Mouse (Mus musculus): ENCODE measurements around the gene Rsc1a1.

Gene Rsc1a1

DNA sequence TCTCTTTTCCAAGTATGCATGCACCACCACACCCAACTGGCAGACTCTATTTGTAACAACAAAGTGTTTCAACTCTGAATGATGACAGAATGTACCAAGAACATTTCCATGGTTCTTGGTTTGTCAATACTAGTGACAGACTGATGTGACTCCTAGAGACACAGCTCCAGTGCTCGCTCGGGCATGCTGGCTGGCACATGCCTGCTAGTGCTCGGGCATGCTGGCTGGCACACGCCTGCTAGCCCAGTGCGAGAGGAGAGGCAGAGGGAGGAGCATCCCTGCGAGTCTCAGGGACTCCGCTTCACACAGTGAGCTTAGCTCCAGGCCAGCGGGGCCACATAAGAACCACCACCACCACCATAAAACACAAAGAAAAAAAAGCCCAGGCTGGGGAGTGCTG lies 9.3 kb upstream of the Rsc1a1 start:
- no peak for DNase-seq (ENCODE audit: low spot score)

DNA sequence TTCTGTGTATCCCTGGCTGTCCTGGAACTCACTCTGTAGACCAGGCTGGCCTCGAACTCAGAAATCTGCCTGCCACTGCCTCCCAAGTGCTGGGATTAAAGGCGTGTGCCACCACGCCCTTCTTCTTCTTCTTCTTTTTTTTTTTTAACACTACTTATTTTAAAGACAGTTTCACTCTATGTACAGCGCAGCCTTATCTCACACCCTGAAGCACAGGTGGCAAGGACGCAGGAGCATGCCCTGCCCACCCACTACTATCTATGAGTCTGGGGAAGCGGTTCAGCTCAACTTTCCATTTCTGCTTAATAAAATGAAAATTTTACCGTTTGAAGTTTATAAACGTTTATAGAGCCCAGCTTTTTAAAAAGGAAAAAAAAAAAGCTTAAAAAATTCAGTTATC lies 3.1 kb upstream of the Rsc1a1 start:
- DNase-seq (ENCODE audit: low spot score), result no peak

DNA sequence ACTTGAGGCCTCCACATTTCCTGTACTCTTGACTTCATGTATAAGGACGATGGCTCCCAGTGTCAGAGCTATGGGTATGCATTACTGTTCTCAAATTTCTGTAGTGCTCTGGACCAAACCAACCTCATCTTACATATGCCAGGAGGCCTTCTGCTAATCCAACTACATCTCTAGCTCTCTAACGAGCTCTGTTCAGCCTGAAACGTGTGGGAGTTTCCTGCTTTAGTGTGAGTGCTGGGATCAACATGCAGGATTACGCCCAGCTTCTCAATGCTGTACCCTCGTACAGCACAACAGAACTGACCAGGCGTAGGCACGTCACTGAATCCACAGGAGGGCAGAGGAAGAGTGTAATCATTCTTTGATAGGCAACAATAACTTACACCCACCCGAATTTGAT lies 1.1 kb upstream of the Rsc1a1 start:
- no peak for DNase-seq (ENCODE audit: low spot score)

DNA sequence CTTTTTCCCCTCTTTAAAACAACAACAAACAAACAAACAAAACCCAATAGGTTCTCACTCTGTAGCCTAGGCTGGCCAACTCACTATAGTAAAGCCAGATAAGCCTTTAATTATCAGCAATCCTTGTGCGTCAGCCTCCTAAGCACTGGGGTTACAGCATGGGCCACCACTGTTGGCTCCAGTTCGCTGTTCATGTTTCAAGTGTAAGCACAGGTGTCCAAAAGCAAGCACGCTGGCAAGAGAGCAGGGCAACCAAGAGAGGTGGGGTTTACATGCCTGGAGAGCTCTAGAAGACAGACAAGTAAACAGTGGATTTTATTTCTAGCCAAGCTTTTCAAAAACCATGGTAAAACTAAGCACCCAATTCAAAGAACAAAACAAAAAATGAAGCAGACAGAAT lies 694 bp upstream of the Rsc1a1 start:
- DNase-seq (ENCODE audit: low spot score), result no peak

DNA sequence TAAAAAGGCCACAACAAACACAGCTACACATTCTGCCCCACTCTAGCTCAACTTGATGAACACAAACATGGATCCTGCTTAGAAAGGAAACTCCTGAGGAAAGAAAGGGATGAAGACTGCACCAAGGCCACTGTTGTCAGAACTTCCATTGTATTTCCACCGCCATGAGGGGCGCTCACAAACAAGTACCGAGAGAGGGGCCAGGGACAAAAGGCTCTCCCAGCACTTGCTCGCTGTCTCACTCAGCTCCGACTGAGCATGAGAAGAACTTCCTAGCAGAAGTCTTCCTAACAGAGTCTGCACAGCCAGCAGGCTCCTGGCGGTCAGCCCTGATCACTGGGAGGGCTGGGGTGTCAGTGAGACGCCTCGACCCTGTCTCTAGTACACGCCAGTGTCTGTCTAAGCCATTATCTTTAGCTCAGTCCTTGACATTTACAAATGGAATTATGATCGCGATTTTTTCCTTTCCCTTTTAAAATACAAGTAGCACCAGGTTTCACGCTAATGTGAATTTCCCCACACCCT lies 2.6 kb downstream of the Rsc1a1 start:
- peak; percentile 72 for DNase-seq (ENCODE audit: low spot score)

DNA sequence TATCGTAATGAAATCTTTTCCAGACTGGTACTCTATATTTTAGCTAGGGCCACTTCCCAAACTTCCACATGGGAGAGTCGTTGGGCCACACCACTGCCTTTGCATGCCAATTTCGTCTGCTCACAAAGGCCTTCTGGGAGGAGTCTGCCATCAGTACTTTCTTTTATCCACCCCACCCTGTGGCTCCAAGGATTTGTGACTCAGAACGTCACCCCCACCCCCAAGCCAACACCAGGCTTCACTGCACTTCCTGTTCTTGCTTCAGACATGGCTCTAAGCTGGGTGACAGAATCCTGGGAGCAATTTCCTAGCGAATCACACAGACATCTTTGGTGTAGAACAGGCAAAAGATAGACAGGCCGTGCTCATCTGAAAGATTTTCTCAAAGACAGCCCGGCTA lies 3.6 kb downstream of the Rsc1a1 start:
- no peak for DNase-seq (ENCODE audit: low spot score)

DNA sequence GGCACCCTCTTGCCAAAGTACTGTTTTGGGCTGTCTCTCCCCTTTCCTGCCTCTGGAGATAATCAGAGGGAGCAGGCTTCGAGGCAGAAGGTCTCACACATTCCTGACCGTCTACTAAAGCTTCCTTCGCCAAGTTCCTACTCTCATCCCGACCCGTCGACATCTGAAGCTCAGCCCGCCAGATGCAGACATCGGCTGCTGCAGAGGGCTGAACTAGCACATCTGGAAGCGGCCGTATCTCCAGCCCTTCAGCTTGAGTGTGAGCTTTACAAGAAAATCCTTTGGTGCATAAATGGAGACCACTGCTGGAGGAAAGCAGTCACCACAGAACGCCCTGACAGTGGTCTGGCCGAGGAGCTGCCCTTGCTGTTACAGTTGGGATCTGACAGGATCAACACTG lies 4.5 kb downstream of the Rsc1a1 start:
- DNase-seq (ENCODE audit: low spot score), result no peak

DNA sequence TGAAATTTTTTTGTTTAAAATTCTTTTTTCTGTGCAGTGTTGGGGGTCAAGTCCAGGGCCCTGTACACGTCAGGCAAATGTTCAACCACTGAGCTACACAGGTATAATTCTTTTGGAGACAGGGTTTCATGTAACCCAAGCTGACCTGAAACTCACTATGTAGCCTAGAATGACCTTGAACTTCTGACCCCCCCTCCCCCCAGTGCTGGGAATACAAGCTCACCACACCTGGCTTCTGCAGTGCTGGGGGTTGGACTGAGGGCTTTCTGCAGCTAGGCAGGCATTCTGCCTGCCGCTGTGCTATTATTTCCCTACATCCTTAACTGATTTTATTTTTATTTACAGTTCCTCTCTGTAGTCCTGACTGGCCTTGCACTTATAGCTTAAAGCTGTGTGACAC lies 6.4 kb downstream of the Rsc1a1 start:
- DNase-seq (ENCODE audit: low spot score), result no peak

DNA sequence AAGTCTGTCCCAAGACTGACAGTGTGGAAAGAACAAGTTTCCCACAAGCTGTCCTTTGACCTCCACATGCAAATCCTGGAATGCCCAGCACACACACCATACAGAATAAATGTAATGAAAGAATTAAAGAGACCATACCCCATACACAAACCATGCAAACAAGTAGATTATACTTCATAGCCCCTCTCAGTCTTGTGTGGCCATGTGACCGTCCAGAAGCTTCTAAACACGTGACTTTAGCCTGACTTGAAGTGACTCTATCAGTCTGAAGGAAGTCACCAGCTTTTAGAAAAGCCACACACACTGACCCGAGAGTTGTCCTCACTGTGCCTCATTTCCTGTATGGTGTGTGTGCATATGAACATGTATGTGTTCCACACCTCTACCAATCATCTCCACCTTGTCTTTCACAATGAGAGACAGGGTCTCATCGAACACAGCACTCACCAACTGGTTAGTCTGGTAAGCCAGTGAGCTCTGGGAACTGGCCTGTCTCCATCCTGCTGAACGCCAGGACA lies 8.9 kb downstream of the Rsc1a1 start:
- DNase-seq (ENCODE audit: low spot score), result no peak

DNA sequence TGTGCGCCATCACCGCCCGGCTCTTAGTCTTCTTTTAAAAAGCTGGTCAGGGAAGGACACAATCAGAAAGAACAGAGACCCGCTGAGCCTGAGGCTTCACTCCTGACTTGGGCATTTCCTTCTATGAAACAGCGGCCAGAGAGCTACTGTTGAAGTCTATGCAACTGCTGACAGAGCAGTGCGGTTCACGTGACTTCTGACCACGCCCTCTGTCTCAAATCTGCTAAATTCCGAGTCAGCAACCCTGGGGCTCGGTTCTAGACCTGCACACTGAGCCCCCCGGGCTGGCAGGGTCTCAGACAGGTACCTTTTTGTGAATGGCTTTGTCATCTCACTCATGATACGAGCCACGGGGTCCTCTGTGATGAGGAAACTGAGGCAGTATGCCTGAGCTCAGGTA lies 13.1 kb downstream of the Rsc1a1 start:
- no peak for DNase-seq (ENCODE audit: low spot score)

DNA sequence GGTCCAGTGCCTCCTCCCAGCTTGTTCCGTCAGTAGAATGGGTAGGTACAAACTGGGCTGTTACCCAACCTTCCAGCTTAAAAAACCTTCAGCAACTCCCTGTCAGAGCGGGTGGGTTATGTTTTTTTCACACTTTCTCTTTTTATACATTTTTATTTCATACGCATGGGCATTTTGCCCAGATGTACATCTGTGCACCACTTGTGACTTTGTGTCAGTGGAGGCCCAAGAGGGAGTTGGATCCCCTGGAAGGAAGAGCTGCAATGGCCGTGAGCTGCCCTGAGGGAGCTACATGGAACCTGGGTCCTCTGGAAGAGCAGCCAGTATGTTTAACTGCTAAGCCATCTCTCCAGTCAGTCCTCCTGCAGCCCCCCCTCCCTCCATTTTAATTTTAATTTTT lies 14.0 kb downstream of the Rsc1a1 start:
- no peak for DNase-seq (ENCODE audit: low spot score)

DNA sequence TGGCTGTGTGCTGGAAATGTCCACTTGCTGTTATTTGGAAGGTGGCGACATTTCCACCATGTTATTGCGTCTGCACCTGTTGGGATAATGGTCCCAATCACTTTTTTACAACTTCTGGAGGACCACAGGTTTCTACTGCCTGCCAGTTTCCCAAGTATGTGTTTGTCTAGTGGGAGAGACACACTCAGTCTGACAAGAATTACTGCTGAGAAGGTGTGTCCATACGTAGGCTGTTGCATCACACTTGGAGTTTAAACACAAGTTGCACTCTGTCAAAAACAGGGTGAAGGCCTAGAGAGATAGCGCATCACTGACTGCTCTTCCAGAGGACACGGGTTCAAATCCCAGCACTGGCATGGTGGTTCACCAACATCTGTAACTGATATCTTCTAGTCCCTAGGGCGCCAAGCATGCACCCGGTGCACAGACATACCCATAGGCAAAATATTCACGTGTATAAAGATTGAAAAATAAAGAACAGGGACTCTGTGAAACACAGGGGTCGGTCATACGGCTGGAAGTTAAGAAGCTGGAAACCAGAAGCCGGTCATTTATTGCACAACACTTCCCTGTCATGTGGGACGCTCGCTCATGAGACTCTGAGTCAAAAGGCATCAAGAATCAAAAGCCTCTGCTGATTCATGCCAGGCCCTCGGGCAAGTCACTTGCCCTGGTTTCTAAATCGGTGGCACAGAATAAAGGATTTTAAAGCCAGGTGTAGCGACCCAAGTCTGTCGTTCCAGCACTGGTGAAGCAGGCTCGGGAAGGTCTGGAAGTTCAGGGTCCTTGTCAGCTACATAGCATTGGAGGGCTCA lies 15.3 kb downstream of the Rsc1a1 start:
- no peak for DNase-seq (ENCODE audit: low spot score)

DNA sequence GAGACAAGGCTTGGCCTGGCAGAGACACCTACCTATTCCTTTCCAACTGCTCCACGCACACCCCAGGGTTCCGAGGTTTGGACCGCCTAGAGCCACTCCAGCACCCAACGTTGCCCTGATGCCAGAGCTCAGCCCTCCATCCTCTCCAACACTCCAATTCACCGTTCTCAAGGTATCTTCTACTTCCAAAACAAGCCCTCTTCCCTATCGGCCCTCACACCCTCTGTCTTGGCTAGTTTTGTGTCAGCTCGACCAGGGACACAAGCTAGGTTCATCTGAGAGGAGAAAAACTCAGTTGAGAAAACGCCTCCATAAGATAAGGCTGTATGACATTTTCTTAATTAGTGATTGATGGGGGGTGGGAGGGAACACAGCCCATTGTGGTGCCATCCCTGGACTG lies 20.6 kb downstream of the Rsc1a1 start, which contains the start of gene Plekhm2:
Gene Plekhm2 (minus strand): TSS at position 101 of the 400 bp plus-strand sequence.
- DNase-seq (ENCODE audit: low spot score), result no peak

DNA sequence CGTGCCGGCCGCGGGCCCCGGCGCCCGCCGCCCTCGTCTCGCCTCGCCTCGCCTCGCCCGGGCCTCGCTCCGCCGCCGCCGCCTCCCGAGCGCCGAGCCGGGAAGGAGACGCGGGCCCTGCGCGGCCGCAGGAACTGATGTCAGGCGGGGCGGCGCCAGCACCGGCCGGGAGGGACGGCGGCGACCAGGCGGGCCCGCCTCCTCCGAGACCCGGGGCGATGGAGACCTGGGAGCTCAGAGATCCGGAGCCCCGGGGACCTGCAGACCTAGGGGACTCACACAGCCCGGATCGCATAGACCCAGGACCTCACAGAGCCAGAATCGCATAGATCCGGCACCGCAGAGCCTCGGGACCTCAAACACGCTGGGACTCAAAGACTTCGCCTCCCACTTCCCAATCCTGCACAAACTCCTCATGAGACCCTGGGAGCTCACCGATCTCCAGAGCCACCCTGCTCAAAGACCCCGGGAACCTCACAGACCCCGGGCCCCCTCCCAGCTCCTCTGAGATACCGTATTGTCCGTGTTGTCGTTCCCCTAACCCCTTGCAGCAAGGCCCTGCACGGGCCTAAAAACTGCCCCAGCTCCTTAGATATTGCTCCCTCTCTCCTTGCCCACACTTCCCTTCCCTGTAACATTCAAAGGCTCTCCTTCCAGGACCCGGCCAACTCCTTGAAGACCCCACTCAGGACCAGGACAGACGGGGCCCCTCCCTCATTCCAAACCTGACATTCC lies 21.2 kb downstream of the Rsc1a1 start:
- peak; percentile 81 for DNase-seq (ENCODE audit: low spot score)

DNA sequence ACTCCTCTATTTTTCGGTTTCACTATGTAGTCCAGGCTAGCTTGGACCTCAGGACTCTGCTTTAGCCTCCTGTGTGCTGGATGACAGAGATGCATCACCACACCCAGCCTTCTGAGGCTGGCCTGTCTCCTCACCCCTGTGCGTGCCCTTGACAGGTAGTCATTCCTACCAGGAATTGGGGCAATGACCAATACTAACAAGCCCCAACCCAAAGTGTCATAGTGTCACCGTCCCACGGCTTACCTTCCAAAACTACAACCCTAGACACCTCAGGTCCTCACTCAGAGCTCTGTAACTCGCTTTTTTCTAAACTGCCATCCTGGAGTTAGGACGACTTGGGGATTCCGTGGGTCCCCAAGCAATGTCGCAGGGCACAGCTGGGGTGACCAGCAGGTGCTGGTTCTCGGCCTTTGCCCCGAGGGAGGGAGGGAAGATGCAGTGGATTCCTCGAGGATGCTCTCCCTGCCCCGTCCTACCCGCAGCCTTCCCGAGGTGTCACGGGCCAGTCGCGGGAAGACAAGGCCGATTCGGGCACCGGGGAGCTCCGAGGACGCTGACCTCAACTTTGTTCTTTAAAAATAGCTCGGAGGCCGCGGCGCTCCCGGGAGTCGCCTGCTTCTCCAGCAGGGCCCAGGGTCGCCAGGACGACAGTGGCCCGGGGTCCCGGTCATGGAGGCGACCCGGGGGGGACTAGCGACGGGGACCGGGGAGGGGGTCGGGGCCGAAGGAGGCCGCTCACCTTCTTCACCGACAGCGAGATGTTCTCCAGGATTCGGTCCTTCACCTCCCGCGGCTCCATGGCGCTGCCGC lies 22.1 kb downstream of the Rsc1a1 start:
- DNase-seq (ENCODE audit: low spot score), result peak; percentile 47

DNA sequence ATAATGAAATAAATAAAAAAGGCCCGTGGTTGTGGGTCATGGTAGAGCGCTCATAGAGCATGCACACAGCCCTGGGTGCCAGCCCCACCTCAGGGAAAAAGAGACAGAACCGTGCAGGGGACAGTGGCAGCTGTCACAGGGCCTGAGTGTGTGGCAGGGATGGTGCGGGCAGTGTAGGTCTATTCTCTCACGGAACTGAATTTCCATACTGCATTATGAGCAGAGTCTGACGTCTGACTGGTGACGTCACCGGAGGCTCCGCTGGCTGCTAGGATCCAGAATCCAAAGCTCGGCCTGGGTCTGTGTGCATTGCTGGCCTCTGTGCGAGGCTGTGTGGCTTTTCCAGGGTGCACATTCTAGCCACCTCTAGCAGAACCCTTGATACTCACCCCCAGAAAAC lies 24.5 kb downstream of the Rsc1a1 start:
- DNase-seq (ENCODE audit: low spot score), result no peak

DNA sequence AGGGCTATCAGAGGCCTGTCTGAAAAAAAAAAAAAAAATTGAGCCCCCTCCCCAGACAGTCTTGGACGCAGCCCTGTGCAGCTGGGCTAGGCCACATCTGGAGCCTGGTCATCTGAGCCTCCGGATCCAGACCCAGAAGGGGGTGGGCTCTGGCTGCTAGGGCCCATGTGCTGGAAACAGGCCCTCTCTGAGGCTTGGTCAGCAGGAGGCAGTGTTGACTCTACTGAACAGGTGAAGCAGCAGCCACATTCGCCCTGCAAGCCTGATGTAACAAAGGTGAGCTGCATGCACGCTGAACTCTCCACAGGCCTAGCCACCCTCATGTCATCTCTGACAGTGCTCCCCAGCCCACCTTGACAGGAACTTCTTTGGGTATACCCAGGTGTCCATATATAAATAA lies 25.7 kb downstream of the Rsc1a1 start:
- no peak for DNase-seq (ENCODE audit: low spot score)

DNA sequence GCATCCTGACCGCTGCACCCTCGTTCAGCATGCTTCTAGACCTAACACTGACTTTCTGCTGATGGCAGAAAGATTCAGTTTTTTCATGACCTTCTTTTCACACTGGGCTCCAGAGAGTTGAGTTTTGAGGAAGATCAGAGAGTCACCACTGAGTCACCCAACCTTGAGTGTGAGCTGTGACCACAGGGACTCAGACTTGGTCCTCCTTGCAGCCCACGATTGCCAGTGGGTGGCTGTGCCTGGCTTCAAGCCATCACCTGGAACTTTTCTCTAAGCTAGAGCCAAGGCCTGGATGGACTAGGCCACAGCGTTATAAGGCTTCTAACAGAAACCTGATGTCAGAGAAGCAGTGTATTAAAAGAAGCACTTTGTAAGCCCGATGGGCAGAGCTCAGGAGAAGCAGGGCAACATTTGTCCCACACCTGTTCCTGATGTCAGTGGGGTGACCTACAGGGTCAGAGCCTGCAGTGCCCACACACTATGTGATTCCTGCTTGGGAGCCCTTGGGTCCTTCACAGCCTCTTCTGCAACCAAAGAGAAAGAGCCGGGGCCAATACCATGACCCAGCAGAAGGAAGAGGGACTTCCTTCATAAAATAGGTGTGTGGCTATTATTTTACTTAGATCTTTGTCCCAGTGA lies 26.4 kb downstream of the Rsc1a1 start:
- no peak for DNase-seq (ENCODE audit: low spot score)

DNA sequence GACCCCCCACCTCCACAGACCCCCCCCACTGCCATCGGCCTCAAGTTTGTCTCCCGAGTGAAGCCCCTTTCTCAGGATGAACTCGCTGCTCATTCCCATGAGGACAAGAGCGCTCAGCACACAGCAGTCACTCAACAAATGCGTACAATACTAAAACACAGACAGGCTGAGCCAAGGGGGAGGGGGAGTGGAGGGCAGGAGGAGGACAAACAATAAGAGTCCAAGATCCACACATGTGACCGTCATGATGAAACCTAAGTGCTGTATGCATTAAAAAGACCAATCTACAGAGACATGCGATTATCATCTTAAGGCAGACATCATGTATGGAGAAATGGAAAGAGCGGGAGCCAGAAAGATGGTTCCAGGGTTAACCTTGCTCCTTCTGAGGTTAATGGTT lies 28.5 kb downstream of the Rsc1a1 start:
- no peak for DNase-seq (ENCODE audit: low spot score)

DNA sequence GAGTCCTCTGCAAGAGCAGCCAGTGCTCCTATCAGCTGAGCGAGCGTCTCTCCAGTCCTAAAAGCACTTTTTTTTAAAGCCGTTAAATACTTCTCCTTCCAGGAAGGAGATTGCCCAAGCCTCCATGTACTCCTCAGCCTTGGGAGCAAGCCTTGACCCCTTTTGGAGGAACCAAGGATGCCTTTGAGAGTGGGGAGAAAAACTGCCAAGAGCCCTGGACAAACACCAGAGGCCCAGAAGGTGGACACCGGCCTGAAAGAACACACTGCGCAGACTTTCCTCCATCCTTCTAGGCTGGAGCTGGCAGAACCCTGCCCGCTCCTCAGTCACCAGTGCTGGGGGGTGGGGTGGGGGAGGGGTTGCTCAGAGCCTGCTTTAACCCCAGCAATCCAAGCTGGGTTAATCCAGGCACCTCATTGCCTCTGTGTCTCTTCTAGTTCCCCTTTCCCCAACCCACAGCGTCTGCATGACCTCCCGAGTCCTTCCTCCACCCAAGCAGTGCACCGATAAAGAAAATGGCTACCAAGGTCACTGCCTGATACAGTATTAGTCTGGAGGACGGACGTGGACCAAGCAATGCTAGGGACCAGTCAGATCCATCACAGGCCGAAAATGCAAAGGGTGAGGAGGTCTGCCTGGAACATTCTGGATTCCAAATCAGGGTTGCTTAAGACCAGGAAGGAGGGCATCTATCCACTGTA lies 29.3 kb downstream of the Rsc1a1 start:
- DNase-seq (ENCODE audit: low spot score), result peak; percentile 53

DNA sequence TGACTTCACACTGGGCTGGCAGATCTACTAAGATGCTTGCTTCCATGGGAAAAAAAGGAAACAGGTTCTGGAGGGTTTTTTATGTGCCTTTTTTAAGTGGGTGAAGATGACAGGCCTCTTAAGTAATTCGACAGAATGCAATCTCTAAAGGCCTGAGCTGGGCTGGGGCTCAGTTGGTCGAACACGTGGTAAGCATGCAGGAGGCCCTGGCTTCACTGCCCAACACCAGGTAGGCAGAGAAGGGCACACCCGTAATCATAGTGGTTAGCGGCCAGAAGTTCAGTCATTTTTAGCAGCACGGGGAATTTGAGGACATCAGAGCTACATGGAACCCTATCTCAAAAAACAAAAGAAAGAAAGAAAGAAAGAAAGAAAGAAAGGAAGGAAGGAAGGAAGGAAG lies 30.9 kb downstream of the Rsc1a1 start:
- no peak for DNase-seq (ENCODE audit: low spot score)

Measured in ovary, postnatal 36 days (tissue).